7 mouse cellular contexts compared by ENCODE assay signal in the genomic region with DNA sequence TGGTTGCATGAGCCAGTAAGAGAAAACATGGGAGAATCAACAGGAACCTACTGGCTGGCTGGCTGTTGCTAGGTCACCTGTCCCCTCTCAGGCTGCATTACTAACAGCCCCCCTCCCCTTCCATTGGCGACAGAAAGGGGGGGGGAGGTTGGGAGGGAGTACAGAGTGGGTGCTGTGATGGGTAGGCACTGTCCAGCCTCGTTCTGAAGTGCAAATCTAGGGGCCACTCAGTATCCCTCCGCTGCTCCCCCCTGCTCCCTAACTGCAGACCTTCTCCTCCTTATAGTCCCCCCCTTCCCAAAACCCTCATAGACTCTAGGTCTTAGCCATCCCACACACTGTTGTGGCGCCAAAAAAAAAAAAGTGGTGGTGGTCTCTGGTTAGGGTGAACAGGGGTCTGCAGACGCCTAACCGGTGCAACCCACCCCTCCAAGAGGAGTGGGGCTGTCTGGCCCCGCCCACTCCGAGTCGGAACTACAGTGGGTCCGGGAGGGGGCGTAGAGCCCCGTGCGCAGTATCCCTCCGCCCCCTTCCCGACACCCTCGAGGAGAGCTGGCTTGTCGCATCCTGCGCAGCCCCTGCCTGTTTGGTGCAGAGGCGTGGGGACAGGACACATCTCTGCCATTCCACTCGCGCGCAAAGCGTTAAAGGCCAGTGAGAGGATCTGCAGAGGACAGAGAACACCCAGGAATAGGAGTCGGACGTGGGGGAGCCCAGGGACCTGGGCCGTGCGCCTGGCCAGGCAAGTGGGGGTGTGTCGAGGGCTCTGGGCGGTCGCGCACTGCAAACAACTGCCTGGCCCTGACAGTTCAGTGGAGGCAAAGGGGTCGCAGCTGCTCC. TPM values are rescaled to one million over a fixed set of nuclear protein-coding genes. Genes with fewer than 3 reads are reported as not detected.
A peak's percentile ranks its signal among the peaks of the same experiment; 100 is the strongest.
DNase-seq lines count a peak whose midpoint lies in the region; ATAC-seq and TF ChIP-seq lines count a peak whose summit lies in the region.
"Not testable (repeated sequence)": the region's sequence is repeated elsewhere in the genome, so short reads cannot be mapped to it uniquely, and the experiment has no call there.

Gene Gprasp2, plus strand, starts transcription at position 514 of the 840 bp plus-strand sequence.

- H3K9ac ChIP-seq in embryonic facial prominence, embryonic 12.5 days: peak within 1 kb of the TSS; percentile 58
- not testable (repeated sequence) for H3K9ac ChIP-seq in intestine, postnatal 0 days (ENCODE audit: low read depth, low read length)

- H3K27ac ChIP-seq in embryonic facial prominence, embryonic 12.5 days; intestine, postnatal 0 days (ENCODE audit: low read depth, low read length): not testable (repeated sequence)

- H3K36me3 ChIP-seq in embryonic facial prominence, embryonic 12.5 days; intestine, postnatal 0 days (ENCODE audit: control insufficient read depth, insufficient read depth): not testable (repeated sequence)

- ATAC-seq in embryonic facial prominence, embryonic 12.5 days (ENCODE audit: insufficient number of reproducible peaks, insufficient read depth, low FRiP score, low TSS enrichment): peak; percentile 89
- ATAC-seq in intestine, postnatal 0 days: peak; percentile 13; the same call in 1 of the 2 replicates
- ATAC-seq in megakaryocyte progenitor cell, adult 5-6 weeks (replicated peaks; ENCODE audit: poor library complexity): peak; percentile 70

- TF ChIP-seq CTCF in intestine, postnatal 0 days (IDR thresholded peaks at IDR 0.05; ENCODE audit: low read depth): not testable (repeated sequence)

- H3K4me1 ChIP-seq in embryonic facial prominence, embryonic 12.5 days; intestine, postnatal 0 days (replicated peaks; ENCODE audit: control insufficient read depth, insufficient read depth, low read length): not testable (repeated sequence)

- H3K4me3 ChIP-seq in embryonic facial prominence, embryonic 12.5 days: peak within 1 kb of the TSS; percentile 48
- H3K4me3 ChIP-seq in intestine, postnatal 0 days (ENCODE audit: low read depth, low read length): peak within 1 kb of the TSS; percentile 28

- intact Hi-C loops in left cerebral cortex, postnatal 25 days (cut with DNase I): loop anchor here (10.0 kb wide), 1 partner anchor 126 kb away; no protein-coding TSS in a partner anchor

- H3K9me3 ChIP-seq in embryonic facial prominence, embryonic 12.5 days; intestine, postnatal 0 days (ENCODE audit: control insufficient read depth): not testable (repeated sequence)

- H3K27me3 ChIP-seq in embryonic facial prominence, embryonic 12.5 days; intestine, postnatal 0 days (replicated peaks; ENCODE audit: control insufficient read depth, insufficient read depth, low read length): not testable (repeated sequence)

- DNase-seq in adrenal gland, postnatal 36 days: peak; percentile 19 to 40
- DNase-seq in heart, adult 8-10 months (ENCODE audit: low spot score): peak; percentile 0
- DNase-seq in left cerebral cortex, postnatal 25 days (ENCODE audit: low spot score in 2 of 2): peak; percentile 50 to 62
- DNase-seq in right cerebral cortex, adult 2 months (ENCODE audit: low spot score in 2 of 2): peak; percentile 41 to 52

- 23% methylated on average over 32 of the region's 32 CpGs for WGBS in embryonic facial prominence, embryonic 12.5 days
- WGBS in intestine, postnatal 0 days: 21% methylated on average over 27 of the region's 32 CpGs

- H3K4me2 ChIP-seq in embryonic facial prominence, embryonic 12.5 days (replicated peaks): peak within 1 kb of the TSS; percentile 77
- peak within 1 kb of the TSS; percentile 63 for H3K4me2 ChIP-seq in intestine, postnatal 0 days (replicated peaks; ENCODE audit: low read depth)

RNA-seq across cellular contexts. Expression of gene Gprasp2, which starts in this region (rescaled TPM):
- total RNA-seq in adrenal gland, postnatal 36 days (2021): 10 to 100 TPM; 20.6 to 22.5 TPM
- 53.5 and 59.0 TPM in 2 replicates for polyA plus RNA-seq in embryonic facial prominence, embryonic 12.5 days (2016; fragmentation: Nextera tagmentation; extraction: Ambion mirVana)
- 1 to 10 TPM; 1.2 to 5.5 (median 2.4) TPM for total RNA-seq in heart, adult 8-10 months (2022)
- polyA plus RNA-seq in intestine, postnatal 0 days (2015; fragmentation: Nextera tagmentation; extraction: Ambion mirVana): 4.7 and 5.6 TPM in 2 replicates
- 100 to 1,000 TPM; 161 to 192 TPM for total RNA-seq in left cerebral cortex, postnatal 25 days (2021)
- 0.74 TPM in 1 of 2 replicates, not detected in the other for total RNA-seq in megakaryocyte progenitor cell, adult 5-6 weeks (2015)
- 0.17 and 0.98 TPM in 2 replicates for total RNA-seq in megakaryocyte progenitor cell, adult 5-6 weeks (2017)

Comparison
In these comparisons a context has a peak if more than half of its experiments do, and no peak if none do; other contexts are left out.
1. RNA of gene Gprasp2 (total RNA-seq): 161 to 192 TPM in left cerebral cortex, postnatal 25 days; 20.6 to 22.5 TPM in adrenal gland, postnatal 36 days, 1.2 to 5.5 TPM in heart, adult 8-10 months and 0.17 to 0.98 TPM in megakaryocyte progenitor cell, adult 5-6 weeks; every median in the first group is over 4 times any median in the second.
2. Peak in ATAC-seq in megakaryocyte progenitor cell, adult 5-6 weeks; RNA of the gene not detected or under 1 TPM.
3. DNase-seq: peak in every context shown above with its lines; median percentile 56 in left cerebral cortex, postnatal 25 days; 46 in right cerebral cortex, adult 2 months; 30 in adrenal gland, postnatal 36 days; 0 in heart, adult 8-10 months.
4. ATAC-seq: peak in every context shown above with its lines; median percentile 89 in embryonic facial prominence, embryonic 12.5 days; 70 in megakaryocyte progenitor cell, adult 5-6 weeks; 13 in intestine, postnatal 0 days.